Mouse (Mus musculus) cortical plate, adult 2 months (tissue): ENCODE data around the gene Gm34653. TPM values are rescaled to one million over a fixed set of nuclear protein-coding genes. Genes with fewer than 3 reads are reported as not detected.
A peak's percentile ranks its signal among the peaks of the same experiment; 100 is the strongest.
"Not testable (repeated sequence)": the region's sequence is repeated elsewhere in the genome, so short reads cannot be mapped to it uniquely, and the experiment has no call there.

Experiments
- H3K27ac ChIP-seq: fragments of 200-500 bp; 2 replicates; pipeline ENCODE4 v1.5.1; 2012; ENCODE audit warnings: low read length, control low read depth, inconsistent platforms; ENCODE audit not compliant: insufficient read depth
- H3K4me1 ChIP-seq: fragments of 200-500 bp; 2 replicates; pipeline ENCODE4 v1.6.1; 2011; ENCODE audit warnings: low read length; ENCODE audit not compliant: control insufficient read depth, insufficient read depth
- H3K4me3 ChIP-seq: fragments of 200-500 bp; 2 replicates; pipeline ENCODE4 v1.5.1; 2011; ENCODE audit warnings: mild to moderate bottlenecking, low read length, control low read depth; ENCODE audit not compliant: insufficient read depth
- CTCF ChIP-seq: fragments of 200-500 bp; IDR thresholded peaks from 2 replicates; pipeline ENCODE4 v1.5.1; 2011; ENCODE audit warnings: mild to moderate bottlenecking, control low read depth, low read length; ENCODE audit not compliant: insufficient read depth; ENCODE audit errors: extremely low read depth
- POLR2A ChIP-seq: fragments of 200-500 bp; IDR thresholded peaks from 2 replicates; pipeline ENCODE4 v1.6.1; 2011; ENCODE audit warnings: mild to moderate bottlenecking, low read length, control low read depth; ENCODE audit not compliant: insufficient read depth; ENCODE audit errors: extremely low read depth
- polyA plus RNA-seq: library from polyadenylated mRNA; depleted of rRNA; stranded (reverse); fragments of >200 nt; gene quantifications from 2 replicates; pipeline ENCODE4 v1.2.3, GENCODE M21; 2012

Gene Gm34653
- polyA plus RNA-seq, 1 experiment, result not detected

DNA sequence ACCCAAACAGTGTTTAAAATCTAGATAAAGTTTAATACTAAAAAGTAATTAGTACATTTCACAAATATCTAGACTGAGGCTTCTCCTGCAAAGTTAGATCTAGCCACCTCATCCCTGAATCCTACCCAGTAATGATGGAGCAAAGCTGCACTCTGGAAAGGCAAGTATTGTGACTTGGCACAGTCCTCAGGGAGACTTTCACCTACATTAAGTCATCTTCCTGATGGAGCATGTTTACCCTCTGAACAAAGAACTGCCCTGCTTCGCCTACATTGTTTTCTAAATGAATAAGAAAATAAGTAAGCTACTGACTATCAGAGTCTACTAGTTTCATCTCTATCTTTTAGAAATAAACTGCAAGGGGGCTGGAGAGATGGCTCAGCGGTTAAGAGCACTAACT is 14.3 kb upstream of the Gm34653 start:
- TF ChIP-seq POLR2A, result no peak
- no peak for TF ChIP-seq CTCF
- H3K4me1 ChIP-seq, result no peaks in the 10 kb centered on the region
- no peak overlapping the region for H3K4me3 ChIP-seq
- H3K27ac ChIP-seq, result no peak overlapping the region

DNA sequence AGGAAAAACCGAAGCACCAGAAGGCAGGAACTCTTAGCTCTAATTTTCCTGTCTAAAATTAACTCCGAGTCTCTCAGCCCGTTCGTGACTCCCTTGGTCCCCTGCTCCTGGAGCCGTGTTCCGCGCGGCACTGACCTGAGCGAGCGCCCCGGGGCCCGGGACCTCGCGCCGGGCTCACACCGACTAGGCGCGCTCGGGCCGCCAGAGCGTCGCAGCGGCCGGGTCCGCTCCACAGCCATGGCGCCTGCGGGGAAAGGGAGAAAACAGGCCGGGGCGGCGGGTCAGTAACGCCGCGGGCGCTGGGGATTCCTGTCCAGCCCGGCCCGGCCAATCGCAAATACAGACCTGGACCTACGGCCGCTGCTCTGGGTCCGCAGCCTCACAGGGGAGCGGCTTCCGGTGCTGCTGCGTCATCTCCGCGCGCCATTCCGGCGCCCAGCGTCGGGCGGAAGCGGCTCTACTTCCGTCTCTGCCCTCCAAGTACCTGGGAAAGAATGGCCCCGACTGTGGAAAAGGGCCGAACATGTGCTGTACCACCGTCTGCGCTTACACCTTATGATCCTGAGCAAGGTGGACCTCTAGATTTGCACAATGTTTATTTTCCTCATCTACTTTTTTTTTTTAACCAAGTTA is 6.9 kb upstream of the Gm34653 start, which contains the start of gene Fbxw2:
TSS of gene Fbxw2 (minus strand) at position 485 of the 633 bp plus-strand sequence.
- peak within 1 kb of the TSS; percentile 26 for H3K4me3 ChIP-seq
- H3K4me1 ChIP-seq, result peaks cover 3% of the 10 kb centered on the region
- TF ChIP-seq CTCF (no peak), POLR2A (peak; percentile 68)
- no peak within 1 kb of the TSS for H3K27ac ChIP-seq

DNA sequence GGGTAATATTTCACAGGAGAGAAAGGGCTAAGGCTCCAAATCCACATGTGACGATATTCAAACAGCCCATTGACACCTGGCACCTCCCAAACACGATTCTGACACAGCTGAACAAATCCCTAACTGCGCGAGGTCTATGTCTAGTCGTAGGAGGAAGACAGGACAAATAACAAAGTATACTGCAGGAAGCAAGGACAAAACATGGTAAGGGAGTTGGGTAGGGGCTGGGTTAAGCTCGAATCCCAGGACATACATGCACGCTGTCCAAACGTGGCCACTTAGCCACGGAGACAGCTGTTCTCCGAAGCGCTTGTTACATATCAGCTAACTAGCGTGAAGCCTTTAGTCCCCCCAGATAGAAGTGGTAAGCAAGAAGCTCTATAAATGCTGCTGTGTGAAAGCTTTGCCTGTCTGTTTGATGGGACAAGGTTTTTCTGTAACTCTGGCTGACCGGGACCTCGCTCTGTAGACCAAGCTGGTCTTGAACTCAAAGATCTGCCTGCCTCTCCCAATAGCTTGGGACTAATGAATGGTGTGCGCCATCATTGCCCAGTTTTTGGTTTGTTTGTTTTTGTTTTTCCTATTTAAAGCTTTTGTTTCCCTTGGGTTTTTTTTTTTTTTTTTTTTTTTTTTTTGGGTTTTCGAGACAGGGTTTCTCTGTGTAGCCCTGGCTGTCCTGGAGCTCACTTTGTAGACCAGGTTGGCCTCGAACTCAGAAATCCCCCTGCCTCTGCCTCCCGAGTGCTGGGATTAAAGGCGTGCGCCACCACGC is 6.2 kb upstream of the Gm34653 start:
- H3K4me1 ChIP-seq, result peaks cover 3% of the 10 kb centered on the region
- H3K27ac ChIP-seq, result no peak overlapping the region
- H3K4me3 ChIP-seq, result peak overlapping the region; percentile 26
- TF ChIP-seq CTCF, result no peak
- TF ChIP-seq POLR2A, result no peak

DNA sequence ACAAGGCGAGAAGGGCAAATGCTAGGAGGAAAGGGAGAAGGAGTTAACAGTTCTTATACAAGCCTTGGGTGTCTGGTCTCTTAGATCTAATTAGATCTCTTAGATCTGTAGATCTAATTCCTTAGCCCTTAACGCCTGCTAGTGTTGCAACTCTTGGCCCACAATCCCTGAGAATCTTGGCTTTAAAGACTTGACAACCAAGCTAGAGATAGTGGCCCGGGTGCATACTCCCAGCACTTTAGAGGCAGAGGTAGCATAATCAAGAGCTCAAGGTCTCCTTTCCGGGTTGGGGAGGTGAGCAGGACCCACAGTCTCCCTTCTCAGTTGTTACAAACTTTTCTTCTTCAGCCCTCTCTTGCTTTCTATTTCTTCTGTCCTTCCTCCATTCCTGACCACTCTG is 5.2 kb upstream of the Gm34653 start:
- H3K27ac ChIP-seq, result no peak overlapping the region
- peaks cover 3% of the 10 kb centered on the region for H3K4me1 ChIP-seq
- no peak overlapping the region for H3K4me3 ChIP-seq
- TF ChIP-seq POLR2A (no peak), CTCF (no peak)

DNA sequence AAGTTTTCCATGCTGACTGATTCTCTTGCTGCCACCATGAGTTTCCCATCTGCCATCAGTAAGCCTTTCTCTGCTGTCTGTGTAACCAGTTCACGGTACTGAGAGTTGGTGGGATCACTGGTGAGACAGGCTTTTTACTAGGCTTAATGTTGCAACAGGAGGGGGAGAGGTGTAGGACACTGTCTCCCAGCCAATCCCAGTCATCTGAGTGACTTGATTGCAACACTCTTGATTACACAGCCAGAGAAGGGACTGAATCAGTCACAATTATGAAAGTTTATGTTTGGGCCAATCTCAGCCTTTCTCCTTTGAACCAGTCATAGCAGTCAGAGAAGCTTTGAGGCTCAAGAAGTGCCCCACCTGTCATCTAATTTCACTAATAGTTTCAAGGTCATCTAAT is 4.8 kb upstream of the Gm34653 start:
- TF ChIP-seq CTCF (no peak), POLR2A (no peak)
- peaks cover 3% of the 10 kb centered on the region for H3K4me1 ChIP-seq
- no peak overlapping the region for H3K27ac ChIP-seq
- H3K4me3 ChIP-seq, result no peak overlapping the region

DNA sequence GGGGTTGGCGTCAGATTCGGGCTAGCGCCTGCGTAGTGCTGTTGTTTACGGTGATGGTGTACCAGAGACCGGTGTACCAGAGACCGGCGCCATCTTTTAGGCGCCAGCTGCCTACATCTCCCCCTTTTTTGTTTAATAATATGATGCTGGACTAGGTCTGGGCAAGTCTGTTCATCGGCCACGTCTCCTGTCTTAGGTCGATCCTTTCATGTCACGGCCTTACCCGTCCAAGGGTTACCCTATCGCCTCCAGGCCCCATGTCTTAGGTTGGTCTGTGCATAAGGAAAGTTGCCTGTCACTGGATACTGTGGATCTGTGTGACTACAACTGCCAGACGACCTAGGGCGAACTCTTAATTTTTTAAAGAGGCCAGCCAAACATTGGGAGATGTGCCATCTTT is 2.7 kb upstream of the Gm34653 start:
- H3K4me3 ChIP-seq, H3K27ac ChIP-seq, H3K4me1 ChIP-seq: not testable (repeated sequence)

DNA sequence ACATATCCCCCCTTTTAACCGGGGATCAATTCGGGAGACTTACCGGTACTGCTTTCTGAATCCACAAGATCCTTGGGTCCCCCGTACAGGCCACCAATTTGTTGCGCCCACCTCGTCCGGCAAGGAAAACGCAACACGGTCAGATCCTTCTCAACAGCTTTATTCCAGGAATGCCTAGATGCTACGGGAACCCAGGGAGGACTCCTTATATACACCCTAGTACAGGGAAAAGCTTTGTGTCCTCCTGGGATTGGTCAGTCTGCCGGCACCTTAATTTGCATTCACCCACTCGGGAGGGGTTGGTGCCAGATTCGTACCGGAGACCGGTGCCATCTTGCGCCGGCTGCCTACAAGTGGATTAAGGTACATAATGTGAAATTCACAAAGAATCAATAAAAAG is 817 bp downstream of the Gm34653 start:
- TF ChIP-seq POLR2A (no peak), CTCF (no peak)
- no peak overlapping the region for H3K4me3 ChIP-seq
- H3K27ac ChIP-seq, result no peak overlapping the region
- no peaks in the 10 kb centered on the region for H3K4me1 ChIP-seq

DNA sequence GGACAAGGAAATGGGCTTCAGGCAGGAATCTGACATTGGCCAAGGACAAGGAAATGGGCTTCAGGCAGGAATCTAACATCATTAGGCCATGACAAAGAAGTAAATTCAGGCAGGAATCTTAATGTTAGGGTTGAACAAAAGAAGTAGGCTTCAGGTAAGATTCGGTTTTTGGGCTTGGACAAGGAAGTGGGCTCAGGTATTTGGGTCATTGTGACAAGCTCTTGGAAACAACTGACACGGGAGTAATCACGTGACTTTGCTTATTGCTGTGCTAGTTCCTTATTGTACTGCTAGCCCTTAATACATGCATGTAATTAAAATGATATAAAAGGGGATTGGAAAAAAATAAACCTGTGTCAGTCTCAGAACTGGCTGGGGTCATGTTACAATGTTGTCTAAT is 2.9 kb downstream of the Gm34653 start:
- TF ChIP-seq CTCF, result no peak
- no peak for TF ChIP-seq POLR2A
- no peaks in the 10 kb centered on the region for H3K4me1 ChIP-seq

DNA sequence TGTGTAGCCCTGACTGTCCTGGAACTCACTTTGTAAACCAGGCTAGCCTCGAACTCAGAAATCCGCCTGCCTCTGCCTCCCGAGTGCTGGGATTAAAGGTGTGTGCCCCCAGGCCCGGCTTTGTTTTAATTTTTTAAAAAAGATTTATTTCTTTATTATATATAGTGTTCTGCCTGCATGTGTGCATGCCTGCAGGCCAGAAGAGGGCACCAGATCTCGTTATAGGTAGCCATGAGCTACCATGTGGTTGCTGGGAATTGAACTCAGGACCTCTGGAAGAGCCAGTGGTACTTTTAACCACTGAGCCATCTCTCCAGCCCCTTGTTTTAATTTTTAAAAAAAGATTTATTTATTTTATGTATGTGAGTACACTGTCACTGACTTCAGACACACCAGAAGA is 7.3 kb downstream of the Gm34653 start:
- H3K4me3 ChIP-seq, H3K4me1 ChIP-seq, H3K27ac ChIP-seq: not testable (repeated sequence)

More for the DNA sequence above, 2.9 kb downstream of the Gm34653 start:
- H3K27ac ChIP-seq, result no peak overlapping the region
- H3K4me3 ChIP-seq, result no peak overlapping the region

DNA sequence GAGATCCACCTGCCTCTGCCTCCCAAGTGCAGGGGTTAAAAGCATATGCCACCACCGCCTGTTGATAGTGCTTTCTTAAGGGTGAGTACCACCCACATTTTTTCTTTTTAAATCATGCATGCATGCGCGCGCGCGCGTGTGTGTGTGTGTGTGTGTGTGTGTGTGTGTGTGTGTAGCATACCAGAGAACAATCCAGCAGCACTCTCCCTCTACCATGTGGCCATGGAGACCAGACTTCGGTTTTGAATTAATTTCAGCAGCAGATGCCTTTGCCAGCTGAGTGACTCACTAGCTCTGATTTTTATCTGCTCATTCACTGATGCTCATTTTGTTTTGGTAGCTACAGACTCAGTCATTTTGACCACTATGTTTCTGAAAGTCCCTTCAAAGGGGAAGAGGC is 8.9 kb downstream of the Gm34653 start:
- Histone ChIP-seq H3K4me1 (peaks cover 1% of the 10 kb centered on the region; the same call in 1 of the 2 replicates), H3K27ac (no peak overlapping the region), H3K4me3 (no peak overlapping the region)
- TF ChIP-seq CTCF (no peak), POLR2A (no peak)
